Mouse (Mus musculus) midbrain, embryonic 14.5 days (tissue): ENCODE results near the gene Cdc42bpg. TPM values are rescaled to one million over a fixed set of nuclear protein-coding genes. Genes with fewer than 3 reads are reported as not detected.

Source experiments
- ATAC-seq: fragments of 200-750 bp; cut with Nextera tagmentation; 2 replicates; pipeline ENCODE4 v1.8.0; 2017; ENCODE audit warnings: moderate number of reproducible peaks, moderate library complexity; ENCODE audit not compliant: low FRiP score, low TSS enrichment
- DNase-seq: peaks from one replicate; pipeline ENCODE4 v3.0.0-alpha.2; 2015
- H3K27ac ChIP-seq: fragments of 300-500 bp; sonication (generic); replicated peaks from 2 replicates; pipeline ENCODE4 v1.5.1; 2014; ENCODE audit warnings: mild to moderate bottlenecking, low read depth, low read length, moderate library complexity
- H3K27me3 ChIP-seq: fragments of 300-500 bp; sonication (generic); 2 replicates; pipeline ENCODE4 v1.6.1; 2014; ENCODE audit warnings: low read length, control low read depth, mixed read lengths; ENCODE audit not compliant: control insufficient read depth, insufficient read depth
- H3K36me3 ChIP-seq: fragments of 300-500 bp; sonication (generic); 2 replicates; pipeline ENCODE4 v1.6.1; 2014; ENCODE audit warnings: low read length, control low read depth; ENCODE audit not compliant: control insufficient read depth, insufficient read depth
- H3K4me1 ChIP-seq: fragments of 300-500 bp; sonication (generic); 2 replicates; pipeline ENCODE4 v1.6.1; 2014; ENCODE audit warnings: mild to moderate bottlenecking, antibody characterized with exemption, low read length, control low read depth; ENCODE audit not compliant: control insufficient read depth, insufficient read depth
- H3K4me2 ChIP-seq: fragments of 300-500 bp; sonication (generic); 2 replicates; pipeline ENCODE4 v1.6.1; 2014; ENCODE audit warnings: mild to moderate bottlenecking, low read length, moderate library complexity
- H3K4me3 ChIP-seq: fragments of 300-500 bp; sonication (generic); replicated peaks from 2 replicates; pipeline ENCODE4 v1.5.1; 2014; ENCODE audit warnings: low read depth, low read length
- H3K9ac ChIP-seq: fragments of 300-500 bp; sonication (generic); replicated peaks from 2 replicates; pipeline ENCODE4 v1.6.1; 2014; ENCODE audit warnings: mild to moderate bottlenecking, low read length, moderate library complexity
- H3K9me3 ChIP-seq: fragments of 300-500 bp; sonication (generic); 2 replicates; pipeline ENCODE4 v1.6.1; 2016; ENCODE audit warnings: low read length, control low read depth, mixed read lengths; ENCODE audit not compliant: control insufficient read depth
- WGBS: fragments of 180-500 bp; shearing (Covaris S2); extraction: QIAGEN DNeasy Blood & Tissue Kit; methylation state at CpG from one replicate; pipeline ENCODE4 v1.1.7; 2014; 5-methylcytosine and 5-hydroxymethylcytosine counted together
- polyA plus RNA-seq: library from polyadenylated mRNA; unstranded; fragments of >200 nt; fragmentation: Nextera tagmentation; extraction: Ambion mirVana; gene quantifications from 2 replicates; pipeline ENCODE4 v1.2.1, GENCODE M21; 2014

Cdc42bpg gene
- polyA plus RNA-seq, 1 experiment from 2014 or later = 0.43 TPM

DNA sequence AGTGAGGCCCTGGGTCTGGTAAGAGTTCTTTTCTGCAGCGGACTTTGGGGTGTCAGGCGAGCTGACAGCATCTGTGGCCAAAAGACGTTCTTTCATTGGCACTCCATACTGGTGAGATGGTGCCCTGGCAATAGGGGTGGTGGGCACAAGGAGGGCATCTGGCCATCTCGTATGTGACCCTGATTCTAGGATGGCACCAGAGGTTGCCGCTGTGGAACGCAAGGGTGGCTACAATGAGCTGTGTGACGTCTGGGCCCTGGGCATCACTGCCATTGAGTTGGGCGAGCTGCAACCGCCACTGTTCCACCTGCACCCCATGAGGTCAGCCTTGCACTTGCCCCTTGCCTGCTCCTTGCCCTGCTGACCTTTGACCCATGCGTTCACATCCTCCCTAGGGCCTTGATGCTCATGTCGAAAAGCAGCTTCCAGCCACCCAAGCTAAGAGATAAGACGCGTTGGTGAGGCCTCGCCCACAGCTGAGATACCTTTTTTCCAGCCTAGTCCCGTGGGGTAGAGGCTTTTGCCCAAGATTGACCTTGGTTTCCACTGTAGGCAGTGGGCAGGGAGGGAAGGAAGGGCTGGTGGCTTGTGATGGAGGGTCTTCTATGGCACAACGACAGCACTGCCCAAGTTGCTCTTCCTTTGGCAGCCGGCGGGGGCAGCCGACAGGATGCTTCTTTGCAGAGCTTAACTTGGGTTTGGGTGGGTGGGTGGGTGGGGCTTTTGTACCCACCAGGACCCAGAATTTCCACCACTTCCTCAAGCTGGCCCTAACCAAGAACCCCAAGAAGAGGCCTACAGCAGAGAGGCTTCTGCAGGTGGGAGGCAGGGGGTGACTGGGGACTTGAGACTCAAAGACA is 37.0 kb downstream of the Cdc42bpg start:
- H3K27ac ChIP-seq = no peak overlapping the region
- DNase-seq (no peak), ATAC-seq (no peak)
- H3K9me3 ChIP-seq = no peaks in the 10 kb centered on the region
- no peak overlapping the region for H3K4me3 ChIP-seq
- no peaks in the 10 kb centered on the region for H3K27me3 ChIP-seq
- no peak overlapping the region for H3K9ac ChIP-seq
- WGBS = 89% methylated on average over 19 of the region's 19 CpGs
- no peak overlapping the region for H3K4me2 ChIP-seq
- H3K4me1 ChIP-seq = peaks cover 8% of the 10 kb centered on the region; the same call in 1 of the 2 replicates
- H3K36me3 ChIP-seq = peaks cover 81% of the 10 kb centered on the region

DNA sequence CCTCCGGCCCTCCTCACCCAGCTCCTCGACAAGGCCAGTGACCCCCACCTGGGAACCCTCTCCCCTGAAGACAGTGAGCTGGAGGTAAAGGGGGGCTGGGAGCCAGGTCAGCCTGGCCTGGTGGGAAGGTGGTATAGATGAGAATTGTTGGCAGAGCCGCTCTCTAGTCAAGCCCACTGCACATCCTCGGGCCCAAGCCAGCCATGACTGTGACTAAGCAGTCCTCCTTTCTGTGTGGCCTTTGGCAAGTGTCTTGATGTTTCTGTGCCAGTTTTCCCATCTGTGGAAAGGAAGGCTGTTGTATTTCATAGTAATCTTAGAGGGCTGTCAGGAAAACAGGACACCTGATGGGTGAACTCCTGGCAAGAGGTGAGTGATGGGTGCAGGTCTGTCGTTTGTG is 37.7 kb downstream of the Cdc42bpg start:
- Histone ChIP-seq H3K4me3 (no peak overlapping the region), H3K9me3 (no peaks in the 10 kb centered on the region), H3K27me3 (no peaks in the 10 kb centered on the region), H3K4me2 (no peak overlapping the region), H3K36me3 (peaks cover 81% of the 10 kb centered on the region), H3K27ac (no peak overlapping the region), H3K4me1 (peaks cover 8% of the 10 kb centered on the region; the same call in 1 of the 2 replicates), H3K9ac (no peak overlapping the region)
- no peak for DNase-seq
- ATAC-seq = no peak
- whole genome bisulfite sequencing = 86% methylated on average over 5 of the region's 5 CpGs

- Histone ChIP-seq H3K4me2 (no peak overlapping the region), H3K27me3 (no peaks in the 10 kb centered on the region), H3K27ac (no peak overlapping the region), H3K4me1 (peaks cover 4% of the 10 kb centered on the region; the same call in 1 of the 2 replicates), H3K9ac (no peak overlapping the region), H3K36me3 (peaks cover 79% of the 10 kb centered on the region), H3K9me3 (no peaks in the 10 kb centered on the region), H3K4me3 (no peak overlapping the region)
- WGBS = 96% methylated on average over 5 of the region's 5 CpGs
- ATAC-seq = no peak
- DNase-seq = no peak
Measured at GRCm38 (mm10) chr19:6346023-6346422, 39.8 kb downstream of the Cdc42bpg start.

DNA sequence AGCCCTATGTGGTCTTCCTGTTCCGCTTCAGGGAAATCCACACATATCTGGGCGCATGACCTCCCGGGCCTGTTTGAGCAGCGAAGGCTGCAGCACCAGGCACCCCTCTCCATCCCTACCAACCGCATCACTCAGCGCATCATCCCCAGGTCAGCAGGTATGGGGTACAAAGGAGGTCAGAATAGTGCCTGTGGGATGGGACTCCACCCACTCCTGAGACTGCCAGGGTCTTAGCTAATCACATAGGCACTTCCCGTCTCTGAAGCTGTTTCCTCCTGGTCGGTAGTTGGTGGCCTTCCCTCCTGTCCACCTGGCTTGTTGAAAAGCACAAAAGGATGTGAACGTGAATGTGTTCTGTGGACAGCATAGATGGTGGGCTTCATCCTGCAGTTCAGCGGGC is 40.4 kb downstream of the Cdc42bpg start:
- H3K27me3 ChIP-seq = no peaks in the 10 kb centered on the region
- H3K4me1 ChIP-seq = no peaks in the 10 kb centered on the region
- H3K4me2 ChIP-seq = no peak overlapping the region
- H3K9me3 ChIP-seq = no peaks in the 10 kb centered on the region
- no peak overlapping the region for H3K9ac ChIP-seq
- ATAC-seq (no peak), DNase-seq (no peak)
- no peak overlapping the region for H3K27ac ChIP-seq
- peaks cover 85% of the 10 kb centered on the region for H3K36me3 ChIP-seq
- 90% methylated on average over 10 of the region's 10 CpGs for WGBS
- no peak overlapping the region for H3K4me3 ChIP-seq

DNA sequence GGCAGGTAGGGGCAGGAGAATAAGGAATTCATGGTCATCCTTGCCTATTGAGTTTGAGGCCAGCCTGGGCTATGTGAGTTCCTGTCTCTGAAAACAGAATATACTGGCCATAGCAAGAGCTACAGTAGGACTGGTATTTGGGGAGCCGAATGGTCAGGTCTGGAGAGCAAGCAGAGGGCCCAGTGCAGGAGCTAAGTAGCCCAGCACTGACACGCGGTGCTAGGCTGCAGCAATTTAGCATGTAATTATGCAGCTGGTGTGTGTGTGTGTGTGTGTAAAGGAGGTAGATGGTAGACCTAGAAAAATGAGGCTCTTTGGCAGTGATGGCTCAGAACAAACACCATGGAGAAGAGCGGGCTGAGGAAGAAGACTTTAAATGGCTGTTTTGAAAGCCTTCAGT is 41.4 kb downstream of the Cdc42bpg start:
- Histone ChIP-seq H3K27ac (no peak overlapping the region), H3K9me3 (no peaks in the 10 kb centered on the region), H3K36me3 (peaks cover 79% of the 10 kb centered on the region), H3K4me1 (no peaks in the 10 kb centered on the region), H3K4me3 (no peak overlapping the region), H3K9ac (no peak overlapping the region), H3K27me3 (no peaks in the 10 kb centered on the region), H3K4me2 (no peak overlapping the region)
- ATAC-seq = no peak
- WGBS = 92% methylated on average over 4 of the region's 4 CpGs
- no peak for DNase-seq

GRCm38 (mm10) chr19:6348717-6349116 is 42.5 kb downstream of the Cdc42bpg start:
- ATAC-seq = no peak
- no peak for DNase-seq
- no peak overlapping the region for H3K27ac ChIP-seq

GRCm38 (mm10) chr19:6349215-6349983 is 43.1 kb downstream of the Cdc42bpg start:
- WGBS = 53% methylated on average over 14 of the region's 14 CpGs
- DNase-seq = no peak
- no peak overlapping the region for H3K27ac ChIP-seq

More at GRCm38 (mm10) chr19:6348717-6349116, 42.5 kb downstream of the Cdc42bpg start:
- Histone ChIP-seq H3K36me3 (peaks cover 78% of the 10 kb centered on the region), H3K27me3 (no peaks in the 10 kb centered on the region), H3K9me3 (no peaks in the 10 kb centered on the region), H3K9ac (no peak overlapping the region), H3K4me1 (no peaks in the 10 kb centered on the region), H3K4me2 (no peak overlapping the region), H3K4me3 (no peak overlapping the region)
- WGBS = 53% methylated on average over 9 of the region's 9 CpGs

GRCm38 (mm10) chr19:6351431-6352106 is 45.3 kb downstream of the Cdc42bpg start:
- peaks cover 57% of the 10 kb centered on the region for H3K36me3 ChIP-seq
- 69% methylated on average over 14 of the region's 14 CpGs for WGBS
- no peak overlapping the region for H3K4me3 ChIP-seq
- no peak for DNase-seq
- H3K27ac ChIP-seq = no peak overlapping the region
- no peaks in the 10 kb centered on the region for H3K4me1 ChIP-seq
- no peak for ATAC-seq
- H3K9ac ChIP-seq = no peak overlapping the region
- no peaks in the 10 kb centered on the region for H3K9me3 ChIP-seq
- H3K27me3 ChIP-seq = no peaks in the 10 kb centered on the region
- no peak overlapping the region for H3K4me2 ChIP-seq

More at GRCm38 (mm10) chr19:6349215-6349983, 43.1 kb downstream of the Cdc42bpg start:
- Histone ChIP-seq H3K4me3 (no peak overlapping the region), H3K4me2 (no peak overlapping the region), H3K4me1 (no peaks in the 10 kb centered on the region), H3K9me3 (no peaks in the 10 kb centered on the region), H3K27me3 (no peaks in the 10 kb centered on the region), H3K36me3 (peaks cover 77% of the 10 kb centered on the region), H3K9ac (no peak overlapping the region)
- ATAC-seq = no peak
